Mouse (Mus musculus): ENCODE measurements around the gene Myh13.

GRCm38 (mm10) chr11:67373333-67373732 lies 51.9 kb downstream of the Myh13 start:
- TF ChIP-seq CTCF (IDR thresholded peaks at IDR 0.05; ENCODE audit: control insufficient read depth, insufficient read depth, low read length) (peak; percentile 43), POLR2A (IDR thresholded peaks at IDR 0.05; ENCODE audit: borderline replicate concordance, control insufficient read depth, low read depth, low read length) (no peak)
